ENCODE assay signal across 13 mouse cellular contexts in genomic region chr2:47857229-47857628, GRCm38 (mm10).
DNase-seq lines count a peak whose midpoint lies in the region; ATAC-seq lines count a peak whose summit lies in the region.
"Had no signal": no experiment of that assay in that cellular context is flagged by ENCODE, and none has a peak within 500 bp of the region (broad histone marks: within the 10 kb centered on the region; RNA-seq: fewer than 3 reads in every experiment).

No protein-coding gene starts in this region.

- H3K4me1 ChIP-seq in midbrain, embryonic 15.5 days: no peaks in the 10 kb centered on the region
- no peaks in the 10 kb centered on the region for H3K4me1 ChIP-seq in midbrain, embryonic 10.5 days
- H3K4me1 ChIP-seq in forebrain, embryonic 16.5 days (replicated peaks; ENCODE audit: control insufficient read depth, insufficient read depth, low read length): 0 out of 2 replicates have a peak, but pooled peaks cover 2% of the 10 kb centered on the region
- H3K4me1 ChIP-seq: heart, embryonic 13.5 days had no signal

- ATAC-seq in midbrain, embryonic 15.5 days (replicated peaks): 0 out of 2 replicates have a peak, but pooled peaks have one; percentile 30
- ATAC-seq in forebrain, embryonic 16.5 days: peak; percentile 90
- ATAC-seq: intestine, postnatal 0 days had no signal

- no peak overlapping the region for H3K4me3 ChIP-seq in midbrain, embryonic 15.5 days
- H3K4me3 ChIP-seq in midbrain, embryonic 10.5 days: no peak overlapping the region
- no peak overlapping the region for H3K4me3 ChIP-seq in forebrain, embryonic 16.5 days (replicated peaks; ENCODE audit: low read length)
- H3K4me3 ChIP-seq: heart, embryonic 13.5 days; layer of hippocampus, adult 2 months had no signal

- H3K27ac ChIP-seq in midbrain, embryonic 15.5 days: no peak overlapping the region
- no peak overlapping the region for H3K27ac ChIP-seq in midbrain, embryonic 10.5 days (replicated peaks)
- no peak overlapping the region for H3K27ac ChIP-seq in forebrain, embryonic 16.5 days (ENCODE audit: low read length)
- H3K27ac ChIP-seq: heart, embryonic 13.5 days; layer of hippocampus, adult 2 months had no signal

- peak; percentile 4 for DNase-seq in gastrocnemius, postnatal 14 days
- DNase-seq in gastrocnemius, adult 8-10 months (ENCODE audit: low spot score in 2 of 2): no peak
- DNase-seq in midbrain, embryonic 10.5 days (ENCODE audit: low spot score): no peak
- no peak for DNase-seq in thymus, postnatal 10 days (ENCODE audit: low spot score in 2 of 2)
- DNase-seq in urinary bladder, postnatal 10 days (ENCODE audit: low spot score): no peak
- DNase-seq: embryo, embryonic 11 days; retina, postnatal 1 day; thymus, adult 2 months had no signal

- H3K4me2 ChIP-seq in midbrain, embryonic 15.5 days: no peak overlapping the region
- H3K4me2 ChIP-seq in forebrain, embryonic 16.5 days (ENCODE audit: low read length): no peak overlapping the region
- H3K4me2 ChIP-seq: heart, embryonic 13.5 days had no signal

- WGBS in midbrain, embryonic 15.5 days: 85% methylated on average over 3 of the region's 3 CpGs
- WGBS in midbrain, embryonic 10.5 days: 78% methylated on average over 3 of the region's 3 CpGs
- WGBS in forebrain, embryonic 16.5 days: 56% methylated on average over 3 of the region's 3 CpGs

- H3K27me3 ChIP-seq in midbrain, embryonic 15.5 days (replicated peaks): no peaks in the 10 kb centered on the region
- no peaks in the 10 kb centered on the region for H3K27me3 ChIP-seq in midbrain, embryonic 10.5 days (ENCODE audit: low read depth, poor library complexity, severe bottlenecking)
- no peaks in the 10 kb centered on the region for H3K27me3 ChIP-seq in forebrain, embryonic 16.5 days (replicated peaks; ENCODE audit: control insufficient read depth, insufficient read depth, low read length)
- H3K27me3 ChIP-seq: heart, embryonic 13.5 days had no signal

- no peaks in the 10 kb centered on the region for H3K9me3 ChIP-seq in midbrain, embryonic 15.5 days
- H3K9me3 ChIP-seq in midbrain, embryonic 10.5 days (replicated peaks): no peaks in the 10 kb centered on the region
- H3K9me3 ChIP-seq in forebrain, embryonic 16.5 days (ENCODE audit: control insufficient read depth, low read length): 0 out of 2 replicates have a peak, but pooled peaks cover 1% of the 10 kb centered on the region
- H3K9me3 ChIP-seq: heart, embryonic 13.5 days had no signal

- no peaks in the 10 kb centered on the region for H3K36me3 ChIP-seq in midbrain, embryonic 15.5 days (replicated peaks)
- no peaks in the 10 kb centered on the region for H3K36me3 ChIP-seq in midbrain, embryonic 10.5 days
- H3K36me3 ChIP-seq in forebrain, embryonic 16.5 days (ENCODE audit: control insufficient read depth, insufficient read depth): no peaks in the 10 kb centered on the region
- H3K36me3 ChIP-seq: heart, embryonic 13.5 days had no signal

- no peak overlapping the region for H3K9ac ChIP-seq in midbrain, embryonic 15.5 days
- H3K9ac ChIP-seq in forebrain, embryonic 16.5 days (replicated peaks; ENCODE audit: low read depth, low read length): no peak overlapping the region
- H3K9ac ChIP-seq: heart, embryonic 13.5 days had no signal

- intact Hi-C loops in gastrocnemius, postnatal 14 days (cut with DNase I; ENCODE audit: low total_unique reads): no loop called here
